Mouse (Mus musculus): ENCODE data around the gene Med13l.

DNA sequence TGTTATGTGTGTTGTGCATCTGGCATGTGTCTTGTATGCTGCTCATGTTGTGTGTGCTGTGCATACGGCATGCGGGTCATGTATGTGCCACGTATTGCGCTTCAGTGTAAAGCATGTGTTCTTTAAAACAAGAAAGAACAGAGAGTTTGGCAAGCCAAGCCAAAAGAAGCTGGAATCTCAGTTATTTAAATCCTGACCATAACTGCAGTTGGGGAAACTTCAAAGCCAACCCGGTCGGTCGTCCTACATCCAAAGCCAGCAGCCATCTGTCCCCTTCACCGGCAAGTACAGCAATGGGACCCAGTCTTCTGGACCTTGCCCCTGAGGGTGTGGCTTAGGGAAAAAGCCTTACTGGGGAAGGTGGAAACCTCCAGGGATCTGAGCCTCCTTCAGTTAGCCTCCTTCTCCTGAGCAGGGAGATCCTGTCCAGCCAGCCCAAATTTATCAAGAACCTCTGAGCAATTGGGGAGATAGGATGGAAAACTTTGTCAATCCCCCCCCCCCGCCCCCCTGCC, 26.0 kb upstream of the Med13l start:
- TF ChIP-seq CTCF (conservative IDR thresholded peaks at IDR 0.05; ENCODE audit: insufficient read depth, insufficient read length, low read depth, low read length) (no peak), POLR2A (IDR thresholded peaks at IDR 0.05; ENCODE audit: low read depth, low read length) (no peak)
